Mouse (Mus musculus) v-Abl transformed pro-B cells (cell line): ENCODE measurements around the gene Zdhhc8.
"Not testable (repeated sequence)": the region's sequence is repeated elsewhere in the genome, so short reads cannot be mapped to it uniquely, and the experiment has no call there.

ENCODE experiments used
- in situ Hi-C, 2 experiments: fragments of 400-800 bp; cut with MboI; formaldehyde crosslinking; loops; one replicate each; pipeline ENCODE4 v1.15.1; 2025; ENCODE audit not compliant: unreplicated experiment in 2 of 2

Gene Zdhhc8

DNA sequence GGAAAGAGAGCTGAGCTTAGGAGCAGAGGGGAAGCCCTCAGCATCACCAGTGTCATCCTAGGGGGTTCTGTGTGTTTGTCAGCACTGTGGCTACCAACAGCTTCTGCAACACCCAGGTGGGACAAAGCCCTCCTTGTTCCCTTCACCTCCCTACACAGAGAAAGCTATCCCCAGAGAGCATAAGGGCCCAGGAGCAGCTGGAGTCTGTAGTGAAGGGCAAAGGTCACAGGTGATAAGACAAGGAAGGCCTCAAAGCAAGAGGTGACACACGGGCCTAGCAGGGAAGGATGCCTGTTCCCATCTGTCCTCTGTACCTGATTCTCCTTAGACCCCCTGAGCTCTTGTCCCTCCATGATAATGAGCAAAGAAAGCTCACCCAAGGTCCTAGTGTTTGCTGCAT is 33.3 kb downstream of the Zdhhc8 start:
- in situ Hi-C loops, result no loop called here

DNA sequence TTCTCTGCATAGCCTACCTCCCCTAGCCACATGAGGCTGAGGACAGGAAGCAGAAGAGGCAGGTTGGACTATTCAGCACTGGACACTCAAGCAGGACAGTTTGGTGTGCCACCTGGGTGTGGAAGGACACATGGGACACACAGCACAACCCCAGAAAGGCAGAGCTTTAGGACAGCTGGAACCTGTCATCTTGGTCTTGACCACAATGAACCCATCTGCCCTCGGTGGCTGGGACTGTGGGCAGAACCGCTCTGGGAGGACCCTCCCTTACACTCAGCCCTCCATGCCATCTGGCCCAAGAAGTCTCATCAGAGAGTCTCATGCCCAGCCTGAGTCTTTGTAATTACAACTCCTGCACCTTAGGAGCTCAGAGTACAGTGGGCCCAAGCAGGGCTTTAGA is 34.9 kb downstream of the Zdhhc8 start:
- in situ Hi-C loops, result no loop called here

DNA sequence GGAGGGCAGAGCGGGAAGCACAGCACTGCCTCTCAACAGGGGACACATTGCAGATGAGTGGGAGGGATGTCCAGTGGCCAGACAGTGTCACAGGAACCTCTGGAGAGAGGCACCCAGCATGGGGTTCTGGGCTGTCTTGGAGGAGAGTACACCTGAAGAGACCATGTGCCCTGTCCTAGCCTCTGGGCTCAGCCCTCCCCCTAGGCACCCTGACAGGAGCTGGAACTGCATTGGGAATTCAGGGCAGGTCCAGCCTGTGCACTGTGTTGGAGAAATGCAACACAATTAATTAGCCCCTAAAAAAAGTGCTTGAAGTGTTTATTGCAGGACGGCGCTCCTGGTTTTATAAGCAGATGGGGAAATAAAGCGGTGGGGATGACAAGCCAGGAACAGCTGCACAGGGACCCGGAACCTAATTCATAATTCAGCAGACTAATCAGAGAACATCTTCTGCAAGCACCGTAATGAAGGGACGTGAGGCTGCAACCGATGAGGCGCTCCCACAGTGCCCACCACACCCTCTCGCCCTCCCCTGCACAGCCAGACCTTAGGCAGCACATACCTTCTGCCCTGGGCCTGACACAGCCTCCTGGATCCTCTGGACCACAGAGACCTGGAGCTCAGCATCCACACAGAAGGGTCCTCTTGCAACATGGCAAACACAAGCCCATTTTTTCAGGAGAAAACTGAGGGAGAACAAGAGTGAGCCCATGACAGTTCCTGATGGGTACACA is 36.4 kb downstream of the Zdhhc8 start:
- in situ Hi-C loops, result no loop called here

DNA sequence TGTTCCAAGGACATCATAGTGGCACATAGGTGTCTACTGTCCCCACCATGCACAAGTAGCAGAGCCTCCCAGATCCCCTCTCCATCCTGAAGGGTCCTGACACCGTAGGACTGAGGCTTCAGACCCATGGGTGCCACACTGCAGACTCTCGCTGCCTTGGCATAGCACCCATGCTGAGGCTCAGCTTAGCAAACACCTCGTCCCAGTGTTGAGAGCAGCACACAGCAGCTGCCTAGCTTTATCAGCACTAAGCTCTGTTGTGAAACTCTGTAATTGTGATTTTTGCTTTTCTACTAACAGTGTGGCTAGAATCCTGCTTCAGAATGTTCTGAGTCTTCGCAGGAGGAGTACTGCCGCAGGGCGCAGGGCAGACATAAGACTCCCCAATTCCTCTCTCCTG is 37.1 kb downstream of the Zdhhc8 start:
- in situ Hi-C loops, result no loop called here

DNA sequence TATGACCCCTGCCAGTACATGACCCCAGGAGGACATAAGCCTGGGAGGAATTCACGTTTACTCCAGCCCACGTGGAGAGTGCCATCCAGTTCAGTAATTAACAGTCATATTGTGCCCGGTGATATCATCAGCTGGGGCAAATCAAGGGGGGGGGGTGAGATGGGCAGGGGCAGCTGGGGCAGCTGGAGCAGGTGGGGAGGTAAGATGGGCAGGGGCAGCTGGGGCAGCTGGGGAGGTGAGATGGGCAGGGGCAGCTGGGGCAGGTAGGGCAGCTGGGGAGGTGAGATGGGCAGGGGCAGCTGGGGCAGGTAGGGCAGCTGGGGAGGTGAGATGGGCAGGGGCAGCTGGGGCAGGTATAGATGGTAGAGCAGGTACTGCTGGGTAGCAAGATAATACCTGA is 39.4 kb downstream of the Zdhhc8 start:
- in situ Hi-C loops, result not testable (repeated sequence)

DNA sequence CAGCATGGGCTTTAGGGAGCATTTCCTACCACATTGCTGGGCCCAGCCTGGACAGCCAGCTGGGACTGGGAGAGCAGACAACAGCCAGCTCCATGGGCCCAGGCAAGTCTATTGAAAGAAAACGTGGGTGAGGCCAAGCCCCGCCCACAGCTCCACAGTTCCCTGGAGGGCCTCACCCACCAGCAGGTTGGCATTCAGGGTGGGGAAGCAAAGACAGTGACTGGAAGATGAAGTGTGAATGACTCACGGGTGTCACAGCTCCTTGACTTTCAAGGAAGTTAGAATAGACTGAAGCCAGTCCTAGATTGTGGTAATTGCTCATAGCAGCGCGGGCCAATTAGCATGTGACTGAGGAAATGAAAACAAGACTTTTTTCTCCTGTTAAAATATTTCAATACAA is 39.9 kb downstream of the Zdhhc8 start:
- in situ Hi-C loops, result no loop called here

DNA sequence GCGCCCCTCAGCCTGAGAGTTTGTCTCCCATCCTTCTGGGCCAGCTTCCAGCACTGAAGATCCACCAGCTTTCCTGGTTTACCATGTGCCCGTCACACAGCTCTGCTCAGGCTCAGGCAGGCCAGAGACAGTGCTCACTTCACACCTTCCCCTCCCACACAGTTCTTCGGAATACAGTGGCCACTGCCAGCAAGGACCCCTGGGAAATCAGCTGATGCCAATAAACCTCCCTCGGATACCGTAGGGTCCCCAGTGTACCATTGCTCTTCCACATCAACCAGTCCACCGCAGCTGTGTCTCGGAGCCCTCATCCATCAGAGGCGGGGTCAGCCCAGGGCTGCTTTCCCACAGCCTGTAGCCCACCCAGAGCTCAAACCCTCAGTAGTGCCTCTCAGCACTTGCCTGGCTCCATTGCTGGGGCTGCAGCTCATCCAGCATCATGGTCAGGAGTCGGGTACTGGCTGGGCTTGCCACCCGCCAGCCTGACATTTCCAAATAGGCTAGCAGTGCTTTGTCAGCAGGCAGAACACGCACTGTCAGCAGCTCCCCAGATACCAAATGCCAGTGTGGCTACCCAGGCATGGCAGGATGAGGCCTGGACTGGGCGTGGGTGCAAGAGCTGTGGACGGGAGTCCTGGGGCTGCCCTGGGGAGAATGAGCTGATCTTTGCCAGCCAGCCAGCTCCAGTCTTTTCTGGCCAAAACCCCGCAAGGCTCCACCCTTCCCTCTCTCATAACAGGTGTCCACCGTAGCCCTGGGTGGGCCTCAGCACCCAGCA is 40.5 kb downstream of the Zdhhc8 start:
- in situ Hi-C loops, result no loop called here

DNA sequence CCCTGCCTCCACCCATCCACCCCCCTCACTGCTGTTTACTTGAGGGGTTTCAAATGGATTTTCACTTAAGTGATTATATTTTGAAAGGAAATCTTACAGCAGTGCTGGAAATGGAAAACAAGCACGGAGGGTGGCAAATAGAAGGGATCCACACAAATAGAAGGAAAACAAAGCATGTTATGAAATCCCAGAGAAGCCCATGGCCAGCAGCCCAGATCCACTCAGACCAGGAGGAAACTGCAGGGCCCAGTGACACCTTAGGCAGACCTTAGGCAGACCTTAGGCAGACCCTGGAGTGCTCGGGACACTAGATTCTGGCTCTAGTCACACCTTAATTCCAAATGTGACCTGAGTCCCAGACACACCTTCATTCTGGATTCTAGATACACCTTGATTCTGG is 43.9 kb downstream of the Zdhhc8 start:
- in situ Hi-C loops, result no loop called here

DNA sequence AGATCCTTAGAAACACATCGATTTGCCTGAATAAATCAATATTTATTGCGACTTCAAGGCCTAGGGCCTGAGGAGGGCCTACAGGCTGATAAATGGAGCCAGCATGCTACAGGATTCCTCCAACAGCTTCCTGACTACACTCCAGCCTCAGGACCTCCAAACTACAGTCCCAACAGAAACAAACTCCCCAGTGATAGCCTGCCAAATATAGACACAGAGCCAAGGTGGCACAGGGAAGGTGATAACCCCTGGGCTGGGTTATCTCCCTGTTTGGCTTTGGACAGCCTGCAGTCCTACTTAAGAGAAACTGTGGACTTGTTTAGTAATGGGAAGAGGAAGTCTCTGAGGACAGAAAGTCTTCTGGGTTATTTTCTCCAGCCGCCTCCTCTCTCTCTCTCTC is 47.7 kb downstream of the Zdhhc8 start:
- in situ Hi-C loops, result no loop called here

DNA sequence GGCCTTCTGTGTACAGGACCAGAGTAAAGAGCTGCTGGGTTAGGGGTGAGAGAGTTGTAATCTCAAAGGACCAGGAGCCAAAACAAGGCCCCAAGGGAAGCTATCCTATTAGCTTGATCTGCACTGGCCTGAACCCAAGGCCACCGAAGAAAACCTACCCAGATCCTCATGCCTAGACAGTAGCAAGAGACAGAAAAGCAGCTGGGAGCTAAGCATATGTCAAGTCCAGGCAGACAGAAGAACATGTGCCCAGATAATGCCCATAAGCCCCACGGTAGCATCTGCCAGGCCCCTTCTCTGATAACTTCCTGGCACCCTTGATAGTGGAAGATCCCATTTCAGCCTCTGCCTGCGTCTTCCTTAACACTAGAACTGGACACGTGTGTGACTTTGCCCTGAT is 48.1 kb downstream of the Zdhhc8 start:
- in situ Hi-C loops, result no loop called here

DNA sequence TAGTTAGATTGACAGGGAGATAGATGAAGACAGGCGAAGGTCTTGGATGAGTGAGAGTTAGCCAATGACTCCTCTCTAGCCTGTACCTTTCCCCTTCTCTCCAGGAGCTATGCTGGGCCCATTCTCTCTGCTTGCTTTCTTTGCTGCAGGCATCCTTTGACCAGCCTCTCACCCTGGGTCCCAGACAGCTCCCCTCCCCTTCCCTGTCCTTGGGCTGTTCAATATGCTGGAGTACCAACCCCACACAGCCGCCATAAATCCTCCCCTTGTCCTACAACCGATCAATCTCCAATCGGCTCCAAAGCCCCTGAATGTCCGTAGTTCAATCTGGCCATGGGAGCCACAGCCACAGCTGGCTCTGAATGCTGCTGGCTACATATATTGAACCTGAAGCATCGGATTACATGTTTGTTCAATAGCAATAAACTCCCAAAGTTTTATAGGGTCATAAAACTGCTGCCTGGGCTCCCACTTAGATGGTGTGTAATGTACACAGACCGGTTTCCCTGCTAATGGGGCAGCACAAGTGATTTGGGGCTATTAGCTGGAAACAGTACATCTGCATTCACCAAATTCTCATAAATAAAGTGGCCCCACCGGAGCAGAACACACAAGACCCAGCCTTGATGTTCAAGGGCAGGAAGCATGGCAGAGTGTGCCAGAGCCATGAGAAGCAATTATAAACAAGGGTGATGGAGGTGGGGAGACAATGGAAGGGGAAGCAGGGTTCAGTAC is 49.1 kb downstream of the Zdhhc8 start:
- in situ Hi-C loops, result no loop called here

DNA sequence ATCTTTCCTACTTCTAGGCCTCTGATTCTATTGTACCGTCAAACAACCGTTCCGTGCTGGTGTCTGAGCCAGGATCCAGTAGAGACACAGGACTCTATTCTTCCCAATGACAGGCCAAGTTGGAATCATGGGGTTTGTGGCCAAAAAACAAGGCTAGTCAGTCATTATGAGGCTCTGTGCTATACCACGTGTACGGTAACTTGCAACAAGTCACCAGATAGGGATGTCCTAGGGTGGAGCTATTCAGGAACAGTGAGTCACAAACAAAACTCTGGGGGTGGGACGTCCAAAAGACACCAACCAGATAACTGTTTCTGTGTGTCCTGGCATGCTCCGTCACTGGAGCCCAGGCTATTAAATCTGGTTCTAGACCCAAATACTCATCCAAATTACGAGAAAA is 52.2 kb downstream of the Zdhhc8 start:
- in situ Hi-C loops, result no loop called here

DNA sequence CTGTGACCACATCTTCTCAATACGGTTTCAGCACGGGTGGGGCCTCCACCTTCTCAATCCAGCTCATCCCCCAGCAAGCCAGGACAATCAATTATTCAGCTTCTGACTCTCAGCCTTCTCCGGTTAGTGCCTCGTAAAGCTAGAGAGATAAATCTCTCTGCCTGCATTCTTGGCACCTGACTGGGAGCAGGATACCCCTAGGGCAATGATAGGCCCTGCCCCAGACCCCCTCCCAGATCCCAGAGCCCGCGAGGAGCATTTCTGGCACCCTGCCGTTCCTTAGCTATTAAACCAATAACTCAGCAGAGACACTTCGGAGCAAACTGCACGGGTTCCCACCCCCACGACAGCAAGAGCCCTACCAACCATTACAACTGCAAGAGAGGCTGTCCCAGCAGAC is 53.5 kb downstream of the Zdhhc8 start:
- in situ Hi-C loops, result no loop called here

DNA sequence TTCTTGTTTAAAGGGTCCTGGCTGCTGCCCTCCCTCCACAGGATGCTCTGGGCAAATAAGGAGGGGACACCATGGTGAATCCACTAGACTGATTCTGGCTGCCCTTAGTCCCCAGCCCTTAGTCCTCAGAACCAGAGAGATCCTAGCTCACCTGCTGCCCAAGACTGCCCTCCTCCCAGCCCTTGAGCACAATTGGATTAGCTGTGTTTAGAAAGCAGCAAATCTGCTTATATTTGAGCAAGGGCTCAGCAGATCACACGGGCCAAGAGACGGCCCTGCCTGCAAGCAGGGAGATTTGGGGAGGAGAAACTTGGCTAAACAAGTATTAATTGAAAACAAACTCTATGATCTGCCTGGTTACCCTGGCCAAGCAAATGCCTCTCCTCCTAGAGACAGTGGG is 55.3 kb downstream of the Zdhhc8 start:
- in situ Hi-C loops, result loop anchor here in 1 of 2 experiments (5.0 kb wide), 2 partner anchors 33 to 88 kb away; no protein-coding TSS in a partner anchor

DNA sequence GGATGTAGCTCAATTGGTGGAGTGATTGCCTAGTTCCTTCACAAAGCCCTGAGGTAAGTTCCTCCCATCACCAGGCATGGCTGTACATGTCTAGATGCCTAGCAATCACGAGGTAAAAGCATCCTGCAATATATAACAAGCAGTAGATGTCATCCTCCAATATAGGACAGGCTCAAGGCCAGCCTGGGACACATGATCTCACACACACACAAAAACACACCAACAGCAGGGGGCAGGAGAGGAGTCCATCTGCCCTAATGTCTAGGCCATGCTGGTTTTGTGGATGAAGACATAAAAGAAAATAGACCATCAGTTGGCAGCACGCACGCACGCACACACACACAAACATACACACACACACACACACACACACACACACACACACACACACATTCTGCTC is 58.2 kb downstream of the Zdhhc8 start:
- in situ Hi-C loops, result loop anchor here in 1 of 2 experiments (5.0 kb wide), 2 partner anchors 36 to 91 kb away; no protein-coding TSS in a partner anchor

DNA sequence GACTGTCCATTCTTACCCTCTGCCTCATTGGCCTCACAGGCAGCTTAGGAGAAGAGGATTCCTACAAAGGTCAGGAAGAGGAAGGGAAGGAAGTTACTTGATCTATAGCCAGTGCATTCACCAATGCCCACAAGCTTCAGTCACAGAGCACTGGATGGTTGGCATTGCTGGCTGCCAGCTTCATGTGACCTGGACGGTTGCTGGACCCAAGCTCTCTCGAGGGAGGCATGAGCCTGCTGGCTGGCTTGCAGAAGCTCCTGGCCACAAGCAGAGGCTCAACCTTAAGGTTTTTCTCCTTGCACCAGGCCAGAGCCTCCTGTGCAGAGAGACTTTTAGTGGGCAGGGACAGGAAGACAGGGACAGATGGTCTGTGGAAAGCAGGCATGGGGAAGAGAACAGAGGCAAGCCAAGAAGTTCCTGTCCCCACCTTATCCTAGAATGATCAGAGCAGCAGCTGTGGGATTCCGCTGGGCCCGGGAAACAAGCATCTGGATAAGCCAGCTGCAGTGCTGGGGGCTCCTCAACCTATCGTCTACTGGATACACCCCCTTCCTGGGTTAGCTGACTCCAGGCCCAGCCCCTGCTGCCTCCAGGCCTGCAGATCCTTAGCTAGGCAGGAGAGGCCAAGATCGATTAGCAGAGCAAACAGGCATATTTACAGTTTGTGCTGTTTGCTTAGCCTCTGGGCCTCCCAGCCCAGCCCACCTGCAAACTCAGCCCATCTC is 59.0 kb downstream of the Zdhhc8 start:
- in situ Hi-C loops, result loop anchor here in 1 of 2 experiments (5.0 kb wide), 2 partner anchors 36 to 91 kb away; no protein-coding TSS in a partner anchor

DNA sequence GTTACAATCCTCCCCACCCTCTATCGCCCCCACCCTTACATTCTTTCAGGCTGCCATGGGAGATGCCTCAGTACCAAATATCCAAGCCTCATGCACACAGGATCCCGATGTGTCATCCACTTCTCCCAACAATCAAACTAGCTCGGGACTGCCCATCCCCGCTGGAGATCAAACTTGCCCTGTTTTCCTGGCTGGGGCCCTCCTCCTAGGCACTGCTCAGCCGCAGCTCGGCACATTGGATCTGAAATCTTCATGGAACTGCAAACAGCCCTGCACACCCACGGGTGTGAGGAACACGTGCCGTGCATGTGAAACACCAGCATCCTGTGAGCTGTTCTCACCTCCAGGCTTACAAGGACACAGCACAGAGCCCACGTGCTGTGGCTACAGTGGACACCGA is 61.1 kb downstream of the Zdhhc8 start:
- in situ Hi-C loops, result loop anchor here (5.0 kb wide), 3 partner anchors 39 to 121 kb away; partner anchors contain the start of gene Dgcr6 (in 2 of the 2)

DNA sequence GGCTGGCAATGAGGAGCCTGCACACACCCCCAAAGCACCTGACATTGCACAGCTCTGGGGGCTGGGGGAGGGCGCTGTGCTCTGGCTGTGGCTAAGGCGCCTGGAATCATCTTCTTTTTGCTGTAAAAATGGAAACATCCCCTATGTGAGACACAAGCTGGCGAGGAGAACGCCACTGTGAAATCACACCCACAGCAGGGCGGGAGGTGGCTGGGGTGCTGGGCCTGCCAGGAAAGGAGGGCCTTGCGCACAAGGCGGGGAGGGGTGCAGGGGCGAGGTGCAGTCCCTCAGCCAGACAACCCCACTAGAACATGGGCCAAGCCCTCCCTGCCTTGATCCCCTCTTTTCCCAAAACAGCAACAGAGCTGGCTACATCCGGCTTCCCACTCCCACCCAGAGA is 61.7 kb downstream of the Zdhhc8 start:
- in situ Hi-C loops, result loop anchor here (5.0 kb wide), 3 partner anchors 39 to 121 kb away; partner anchors contain the start of gene Dgcr6 (in 2 of the 2)

DNA sequence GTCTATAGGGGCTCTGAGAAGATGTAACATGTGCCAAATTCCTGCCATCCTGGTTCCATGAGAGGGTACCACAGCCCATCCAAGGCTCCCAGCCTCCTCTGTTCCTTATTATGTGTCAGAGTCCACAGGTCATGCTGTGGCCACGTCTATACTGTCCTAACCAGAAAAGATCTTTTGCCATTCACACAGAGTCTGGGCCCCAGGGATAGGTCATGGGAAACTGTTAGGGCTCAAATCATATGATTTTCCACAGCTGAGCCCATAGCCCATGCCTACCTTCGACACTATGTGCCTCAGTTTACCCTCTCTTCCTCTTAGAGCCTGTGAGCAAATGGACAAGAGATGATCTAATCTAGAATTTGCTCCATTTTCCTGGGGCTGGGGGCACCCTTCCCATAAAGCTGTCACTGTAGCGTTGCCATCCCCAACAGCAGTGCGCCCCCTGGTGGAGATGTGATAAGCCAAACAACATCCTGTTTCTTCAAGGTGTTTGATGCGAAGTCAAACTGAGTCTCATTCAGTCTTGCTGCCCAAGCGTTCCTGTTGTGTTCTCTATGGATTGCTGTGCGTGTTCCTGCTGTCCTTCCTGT is 62.6 kb downstream of the Zdhhc8 start:
- in situ Hi-C loops, result loop anchor here (5.0 kb wide), 3 partner anchors 40 to 120 kb away; partner anchors contain the start of gene Dgcr6 (in 2 of the 2)
